Mouse (Mus musculus) natural killer cell, adult 2 months (primary cell): ENCODE measurements around the gene Icmt.
A peak's percentile ranks its signal among the peaks of the same experiment; 100 is the strongest.

ENCODE experiments used
- DNase-seq, 2 experiments: peaks; one replicate each; pipeline ENCODE4 v3.0.0; 2022; ENCODE audit warnings: low spot score in 2 of 2

The Icmt gene

GRCm38 (mm10) chr4:152274681-152275131 is 22.3 kb upstream of the Icmt start:
- no peak for DNase-seq

- DNase-seq = no peak
Observed at GRCm38 (mm10) chr4:152276389-152277347, 20.4 kb upstream of the Icmt start.

- DNase-seq = no peak
Observed at GRCm38 (mm10) chr4:152277916-152278315, 19.1 kb upstream of the Icmt start.

GRCm38 (mm10) chr4:152278986-152279385 is 18.0 kb upstream of the Icmt start:
- no peak for DNase-seq

- no peak for DNase-seq
Observed at GRCm38 (mm10) chr4:152281601-152282000, 15.4 kb upstream of the Icmt start.

- no peak for DNase-seq
Observed at GRCm38 (mm10) chr4:152282721-152283120, 14.3 kb upstream of the Icmt start.

GRCm38 (mm10) chr4:152283186-152283950 is 13.7 kb upstream of the Icmt start:
- DNase-seq = peak; percentile 79 to 86

GRCm38 (mm10) chr4:152285505-152285904 is 11.5 kb upstream of the Icmt start:
- peak; percentile 31 to 50 for DNase-seq

- DNase-seq = no peak
Observed at GRCm38 (mm10) chr4:152286183-152286582, 10.8 kb upstream of the Icmt start.

GRCm38 (mm10) chr4:152286887-152287286 is 10.1 kb upstream of the Icmt start:
- peak in 1 of 2 experiments; percentile 35 for DNase-seq

- DNase-seq = no peak
Observed at GRCm38 (mm10) chr4:152287317-152288120, 9.5 kb upstream of the Icmt start.

- no peak for DNase-seq
Observed at GRCm38 (mm10) chr4:152288398-152288945, 8.6 kb upstream of the Icmt start.

- DNase-seq = no peak
Observed at GRCm38 (mm10) chr4:152290385-152290784, 6.6 kb upstream of the Icmt start.

- DNase-seq = no peak
Observed at GRCm38 (mm10) chr4:152290991-152291390, 6.0 kb upstream of the Icmt start.

- no peak for DNase-seq
Observed at GRCm38 (mm10) chr4:152291562-152291961, 5.5 kb upstream of the Icmt start, which contains the start of gene Hes3. Hes3 (minus strand) TSS chr4:152291662.

GRCm38 (mm10) chr4:152292102-152292765 is 4.8 kb upstream of the Icmt start:
- no peak for DNase-seq

- DNase-seq = no peak
Observed at GRCm38 (mm10) chr4:152294188-152294929, 2.7 kb upstream of the Icmt start.

GRCm38 (mm10) chr4:152295916-152296315 is 1.1 kb upstream of the Icmt start:
- DNase-seq = no peak

GRCm38 (mm10) chr4:152296371-152296770 is 656 bp upstream of the Icmt start:
- no peak for DNase-seq

GRCm38 (mm10) chr4:152298836-152299235 is 1.8 kb downstream of the Icmt start:
- no peak for DNase-seq
